Mouse (Mus musculus): ENCODE data around the gene Hspb1.

DNA sequence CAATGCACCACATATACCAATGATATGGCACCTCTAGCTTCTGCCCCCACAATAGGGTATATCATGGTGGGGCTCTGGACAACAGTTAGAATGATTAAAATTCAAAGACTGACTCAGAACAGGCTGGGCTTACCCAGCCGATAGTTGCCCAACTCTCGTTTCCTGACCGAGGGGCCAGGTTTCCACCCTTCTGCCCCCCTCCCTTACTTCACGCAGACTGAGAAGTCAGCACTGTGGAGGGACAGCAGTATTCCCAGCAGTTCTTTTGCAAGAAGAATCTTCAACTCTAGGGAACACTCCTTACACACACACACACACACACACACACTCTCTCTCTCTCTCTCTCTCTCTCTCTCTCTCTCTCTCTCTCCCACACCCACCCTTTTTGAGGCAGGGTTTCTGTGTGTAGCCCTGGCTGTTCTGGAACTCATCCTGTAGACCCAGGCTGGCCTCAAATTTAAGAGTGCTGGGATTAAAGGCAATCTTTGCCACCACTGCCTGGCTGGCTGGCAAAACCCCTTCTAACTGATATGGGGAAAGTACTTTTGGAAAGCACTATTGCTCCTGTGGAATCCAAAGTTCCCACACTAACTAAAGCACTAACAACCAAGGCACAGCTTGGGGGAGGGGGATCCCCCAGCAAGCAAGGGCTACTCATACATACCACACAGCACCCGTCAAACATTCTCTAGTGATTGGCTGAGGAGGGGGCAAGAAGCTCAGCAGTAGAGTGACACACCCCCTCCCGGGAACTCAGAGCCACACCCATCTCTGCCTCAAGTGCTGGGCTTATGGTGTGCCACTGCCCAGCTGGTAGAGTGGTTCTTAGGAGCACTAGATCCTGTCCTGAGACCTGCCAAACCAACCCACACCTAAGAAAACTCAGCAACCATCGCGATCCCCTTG lies 17.9 kb downstream of the Hspb1 start:
- TF ChIP-seq CTCF (IDR thresholded peaks at IDR 0.05; ENCODE audit: control insufficient read depth, insufficient read depth, insufficient replicate concordance, low read depth, low read length) (no peak), POLR2A (IDR thresholded peaks at IDR 0.05; ENCODE audit: control insufficient read depth, low read depth, low read length) (no peak)

All from testis, adult 2 months (tissue).